Mouse (Mus musculus): ENCODE measurements at regions not wholly inside any gene's neighbourhood (a gene's known extent, or its start where the extent isn't known, plus 50 kb on each side); places are given as distances from the start of the nearest gene placed in this dataset.

DNA sequence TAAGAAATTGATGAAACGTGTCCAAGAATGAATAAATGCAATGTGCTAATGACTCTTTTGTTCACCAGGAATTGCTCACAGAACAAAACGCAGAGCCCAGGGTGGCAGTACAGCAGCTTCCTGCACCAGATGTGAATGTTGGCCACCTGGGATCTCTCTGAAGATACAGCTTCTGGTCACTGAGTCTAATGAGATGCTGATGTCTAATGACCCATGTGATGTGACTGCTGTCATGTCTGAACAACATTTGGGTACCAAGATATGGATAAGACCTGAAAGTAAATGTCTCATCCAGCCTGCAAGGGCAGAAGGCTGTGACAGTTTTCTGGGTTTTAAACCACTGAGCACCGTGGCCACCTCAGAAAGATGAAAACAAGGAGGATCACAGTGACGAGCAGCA lies 252.1 kb upstream of the Actbl2 start:
- Histone ChIP-seq H3K9ac (ENCODE audit: low read depth, low read length) (no peak overlapping the region), H3K4me1 (ENCODE audit: control insufficient read depth, low read depth, low read length) (no peaks in the 10 kb centered on the region), H3K27me3 (ENCODE audit: control insufficient read depth, insufficient read depth, low read depth, low read length) (no peaks in the 10 kb centered on the region), H3K36me3 (ENCODE audit: control insufficient read depth, insufficient read depth) (no peaks in the 10 kb centered on the region), H3K9me3 (replicated peaks; ENCODE audit: control insufficient read depth, low read length) (no peaks in the 10 kb centered on the region), H3K4me2 (ENCODE audit: low read depth, low read length) (no peak overlapping the region), H3K4me3 (ENCODE audit: low read depth, low read length) (no peak overlapping the region), H3K27ac (ENCODE audit: low read length) (no peak overlapping the region)
- no peak for ATAC-seq (ENCODE audit: low read depth)
- 56% methylated on average over 4 of the region's 4 CpGs for WGBS (ENCODE audit: insufficient replicate concordance)

DNA sequence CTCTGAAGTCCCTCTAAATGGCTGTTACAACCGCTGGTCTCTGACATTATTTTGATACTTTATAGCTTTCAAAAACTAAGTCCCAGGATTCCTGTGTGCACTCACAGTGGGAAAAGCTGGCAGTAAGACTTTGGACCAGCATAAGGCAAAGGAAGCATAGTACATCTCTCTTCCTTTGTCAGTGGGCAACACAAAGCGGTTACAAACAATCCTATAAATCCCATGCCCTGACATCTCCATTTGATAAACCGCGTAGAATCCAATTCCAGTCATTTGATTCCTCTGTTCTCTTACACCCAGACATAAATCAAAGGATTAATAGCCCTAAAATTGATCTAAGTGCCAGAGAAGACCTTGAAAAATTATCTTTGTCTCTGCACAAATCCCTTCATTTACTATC lies 240.7 kb upstream of the Actbl2 start:
- H3K9me3 ChIP-seq (replicated peaks; ENCODE audit: control insufficient read depth, low read length): no peaks in the 10 kb centered on the region
- no peak overlapping the region for H3K4me2 ChIP-seq (ENCODE audit: low read depth, low read length)
- no peak overlapping the region for H3K9ac ChIP-seq (ENCODE audit: low read depth, low read length)
- H3K27me3 ChIP-seq (ENCODE audit: control insufficient read depth, insufficient read depth, low read depth, low read length): no peaks in the 10 kb centered on the region
- no peak overlapping the region for H3K27ac ChIP-seq (ENCODE audit: low read length)
- WGBS (ENCODE audit: insufficient replicate concordance): 64% methylated on average over 4 of the region's 4 CpGs
- no peaks in the 10 kb centered on the region for H3K36me3 ChIP-seq (ENCODE audit: control insufficient read depth, insufficient read depth)
- no peaks in the 10 kb centered on the region for H3K4me1 ChIP-seq (ENCODE audit: control insufficient read depth, low read depth, low read length)
- ATAC-seq (ENCODE audit: low read depth): no peak
- no peak overlapping the region for H3K4me3 ChIP-seq (ENCODE audit: low read depth, low read length)

DNA sequence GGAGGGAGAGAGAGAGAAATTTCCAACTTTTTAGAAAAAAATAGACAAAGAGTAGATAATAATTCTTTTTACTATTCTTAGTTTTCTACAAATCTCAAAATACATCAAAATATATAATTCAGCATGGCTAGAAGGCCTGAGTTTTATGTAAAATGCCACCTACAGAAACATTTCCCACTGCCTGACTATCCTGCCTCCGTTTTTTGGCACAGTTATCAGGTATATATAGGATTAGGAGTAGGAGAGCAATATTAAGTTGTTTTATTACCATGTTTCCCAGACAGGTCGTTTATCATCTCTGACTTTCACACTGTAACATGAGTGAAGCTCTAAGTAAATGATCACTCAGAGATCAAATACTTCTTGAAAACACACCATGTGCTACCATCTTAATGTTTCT lies 224.7 kb upstream of the Actbl2 start:
- Histone ChIP-seq H3K4me2 (ENCODE audit: low read depth, low read length) (no peak overlapping the region), H3K9ac (ENCODE audit: low read depth, low read length) (no peak overlapping the region), H3K4me1 (ENCODE audit: control insufficient read depth, low read depth, low read length) (no peaks in the 10 kb centered on the region), H3K27ac (ENCODE audit: low read length) (no peak overlapping the region), H3K36me3 (ENCODE audit: control insufficient read depth, insufficient read depth) (no peaks in the 10 kb centered on the region), H3K27me3 (ENCODE audit: control insufficient read depth, insufficient read depth, low read depth, low read length) (no peaks in the 10 kb centered on the region), H3K4me3 (ENCODE audit: low read depth, low read length) (no peak overlapping the region), H3K9me3 (replicated peaks; ENCODE audit: control insufficient read depth, low read length) (no peaks in the 10 kb centered on the region)
- 30% methylated on average over 2 of the region's 2 CpGs for WGBS (ENCODE audit: insufficient replicate concordance)
- no peak for ATAC-seq (ENCODE audit: low read depth)

DNA sequence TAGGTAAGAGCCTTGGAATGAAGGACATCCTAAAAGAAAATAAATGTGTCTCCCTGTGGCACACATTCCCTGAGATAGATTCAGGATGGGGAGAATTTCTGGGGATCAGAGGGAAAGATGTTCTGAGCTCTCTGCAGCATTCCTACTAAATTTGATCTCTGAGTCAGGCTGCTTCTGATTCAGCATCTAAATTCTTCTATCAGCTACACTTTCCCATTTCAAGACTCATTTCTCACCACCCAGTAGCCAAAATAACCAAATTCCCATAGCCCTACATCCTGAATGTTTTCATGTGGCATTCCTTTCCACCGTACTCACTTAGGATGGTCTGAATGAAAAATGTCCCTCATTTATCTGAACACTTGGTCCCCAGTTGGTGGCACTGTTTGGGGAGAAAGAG lies 223.2 kb upstream of the Actbl2 start:
- H3K4me1 ChIP-seq (ENCODE audit: control insufficient read depth, low read depth, low read length): no peaks in the 10 kb centered on the region
- 65% methylated on average over 1 of the region's 1 CpGs for WGBS (ENCODE audit: insufficient replicate concordance)
- no peak overlapping the region for H3K27ac ChIP-seq (ENCODE audit: low read length)
- no peak overlapping the region for H3K4me2 ChIP-seq (ENCODE audit: low read depth, low read length)
- H3K4me3 ChIP-seq (ENCODE audit: low read depth, low read length): no peak overlapping the region
- ATAC-seq (ENCODE audit: low read depth): no peak
- no peak overlapping the region for H3K9ac ChIP-seq (ENCODE audit: low read depth, low read length)
- H3K9me3 ChIP-seq (replicated peaks; ENCODE audit: control insufficient read depth, low read length): no peaks in the 10 kb centered on the region
- H3K27me3 ChIP-seq (ENCODE audit: control insufficient read depth, insufficient read depth, low read depth, low read length): no peaks in the 10 kb centered on the region
- H3K36me3 ChIP-seq (ENCODE audit: control insufficient read depth, insufficient read depth): no peaks in the 10 kb centered on the region

DNA sequence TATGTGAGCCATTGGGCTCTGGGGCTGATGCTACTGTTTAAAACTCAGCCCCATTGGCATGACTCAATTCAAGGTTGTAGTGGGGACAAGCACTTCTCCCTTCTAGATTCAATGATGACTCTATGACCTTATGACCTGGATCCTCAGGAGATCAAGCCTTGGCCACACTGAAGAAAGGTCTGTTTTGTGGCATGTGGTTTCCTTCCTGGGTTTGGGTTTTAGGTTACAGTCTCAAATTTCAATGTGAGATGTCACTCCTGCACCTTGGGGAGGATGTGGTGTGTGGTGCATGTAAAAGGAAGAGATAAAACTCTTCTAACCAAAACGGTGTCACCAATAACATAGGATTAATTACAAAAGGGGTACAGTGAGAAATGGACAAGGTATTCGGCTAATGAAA lies 211.2 kb upstream of the Actbl2 start:
- H3K27ac ChIP-seq (ENCODE audit: low read length): no peak overlapping the region
- ATAC-seq (ENCODE audit: low read depth): no peak
- H3K4me1 ChIP-seq (ENCODE audit: control insufficient read depth, low read depth, low read length): 0 out of 2 replicates have a peak, but pooled peaks cover 3% of the 10 kb centered on the region
- no peak overlapping the region for H3K9ac ChIP-seq (ENCODE audit: low read depth, low read length)
- H3K4me3 ChIP-seq (ENCODE audit: low read depth, low read length): no peak overlapping the region
- no peaks in the 10 kb centered on the region for H3K9me3 ChIP-seq (replicated peaks; ENCODE audit: control insufficient read depth, low read length)
- no peaks in the 10 kb centered on the region for H3K36me3 ChIP-seq (ENCODE audit: control insufficient read depth, insufficient read depth)
- WGBS (ENCODE audit: insufficient replicate concordance): 8% methylated on average over 2 of the region's 2 CpGs
- H3K4me2 ChIP-seq (ENCODE audit: low read depth, low read length): no peak overlapping the region
- no peaks in the 10 kb centered on the region for H3K27me3 ChIP-seq (ENCODE audit: control insufficient read depth, insufficient read depth, low read depth, low read length)

DNA sequence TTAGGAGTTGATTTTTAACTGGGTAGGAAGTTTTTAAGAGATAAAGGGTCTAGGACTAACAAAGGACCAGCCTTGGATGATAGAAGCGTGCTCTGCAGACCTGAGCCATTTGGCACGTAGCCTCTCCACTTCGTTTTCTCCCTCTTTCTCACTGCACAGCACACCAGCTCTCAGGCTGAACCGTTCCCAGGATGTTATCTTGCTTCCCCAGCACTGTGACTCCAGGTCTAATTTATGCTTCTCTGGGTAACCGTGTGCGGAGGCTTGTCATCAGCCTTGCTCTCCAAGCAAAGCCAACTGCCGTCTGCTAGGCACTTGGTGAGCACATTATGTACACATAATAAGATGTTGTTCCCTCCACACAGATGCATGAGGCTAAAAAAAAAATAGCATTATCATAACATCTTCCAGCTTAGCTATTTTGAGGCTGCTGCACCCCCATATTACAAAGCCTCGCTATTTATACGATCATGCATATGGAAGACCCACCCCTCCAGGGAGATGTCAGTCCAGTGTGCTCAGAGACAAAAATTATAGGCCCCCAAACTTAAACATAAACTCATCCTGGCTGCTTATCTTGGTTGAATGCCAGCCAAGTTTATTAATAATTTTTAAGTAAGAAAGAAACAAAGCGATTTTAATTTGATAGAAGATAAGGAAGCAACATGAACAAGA lies 210.3 kb upstream of the Actbl2 start:
- Histone ChIP-seq H3K4me3 (ENCODE audit: low read depth, low read length) (no peak overlapping the region), H3K36me3 (ENCODE audit: control insufficient read depth, insufficient read depth) (no peaks in the 10 kb centered on the region), H3K9me3 (replicated peaks; ENCODE audit: control insufficient read depth, low read length) (no peaks in the 10 kb centered on the region), H3K9ac (ENCODE audit: low read depth, low read length) (no peak overlapping the region), H3K27ac (ENCODE audit: low read length) (no peak overlapping the region), H3K4me1 (ENCODE audit: control insufficient read depth, low read depth, low read length) (0 out of 2 replicates have a peak, but pooled peaks cover 3% of the 10 kb centered on the region), H3K27me3 (ENCODE audit: control insufficient read depth, insufficient read depth, low read depth, low read length) (no peaks in the 10 kb centered on the region), H3K4me2 (ENCODE audit: low read depth, low read length) (no peak overlapping the region)
- ATAC-seq (ENCODE audit: low read depth): peak; percentile 58
- WGBS (ENCODE audit: insufficient replicate concordance): 11% methylated on average over 10 of the region's 10 CpGs

DNA sequence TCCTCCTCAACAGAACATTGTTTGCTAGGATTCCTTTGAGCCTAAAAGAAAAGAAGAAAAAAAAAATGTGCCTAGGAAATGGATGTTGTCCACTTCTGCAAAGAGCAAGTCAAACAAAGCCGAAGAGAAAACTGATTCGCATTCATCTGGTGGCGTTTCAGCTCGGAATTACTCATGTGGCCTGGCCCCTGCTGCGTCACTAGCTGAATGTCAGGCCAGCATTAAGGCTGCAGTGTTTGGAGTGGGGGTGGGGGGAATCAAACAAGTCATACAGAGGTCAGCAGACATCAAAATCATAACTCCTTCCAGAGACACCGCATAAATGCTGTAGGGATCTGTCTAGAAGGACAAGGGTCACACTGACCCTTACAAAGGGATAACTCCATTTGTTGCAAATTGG lies 204.7 kb upstream of the Actbl2 start:
- no peak overlapping the region for H3K4me2 ChIP-seq (ENCODE audit: low read depth, low read length)
- H3K27me3 ChIP-seq (ENCODE audit: control insufficient read depth, insufficient read depth, low read depth, low read length): no peaks in the 10 kb centered on the region
- no peak for ATAC-seq (ENCODE audit: low read depth)
- no peak overlapping the region for H3K27ac ChIP-seq (ENCODE audit: low read length)
- 40% methylated on average over 6 of the region's 6 CpGs for WGBS (ENCODE audit: insufficient replicate concordance)
- H3K4me1 ChIP-seq (ENCODE audit: control insufficient read depth, low read depth, low read length): no peaks in the 10 kb centered on the region
- no peaks in the 10 kb centered on the region for H3K9me3 ChIP-seq (replicated peaks; ENCODE audit: control insufficient read depth, low read length)
- no peak overlapping the region for H3K9ac ChIP-seq (ENCODE audit: low read depth, low read length)
- H3K36me3 ChIP-seq (ENCODE audit: control insufficient read depth, insufficient read depth): no peaks in the 10 kb centered on the region
- no peak overlapping the region for H3K4me3 ChIP-seq (ENCODE audit: low read depth, low read length)

DNA sequence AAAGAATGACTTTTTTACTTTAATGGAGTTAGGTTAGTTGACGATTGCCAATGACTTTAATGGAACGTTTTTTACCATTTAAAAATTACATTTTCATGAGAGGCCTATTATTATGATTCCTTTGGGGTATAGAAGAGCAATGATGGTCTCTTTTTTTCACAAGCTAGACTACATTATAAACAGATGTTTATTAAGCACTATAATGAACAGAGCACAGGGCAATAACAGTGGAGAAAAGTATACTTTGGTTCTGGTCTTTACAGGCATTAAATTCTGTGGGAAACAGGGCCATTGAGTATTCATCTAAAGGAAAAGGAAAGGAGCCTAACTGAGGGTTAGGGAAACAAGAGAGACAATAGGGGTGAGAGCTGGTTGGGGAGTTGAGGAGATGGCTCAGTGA lies 199.0 kb upstream of the Actbl2 start:
- H3K36me3 ChIP-seq (ENCODE audit: control insufficient read depth, insufficient read depth): no peaks in the 10 kb centered on the region
- no peak overlapping the region for H3K4me3 ChIP-seq (ENCODE audit: low read depth, low read length)
- ATAC-seq (ENCODE audit: low read depth): no peak
- no peaks in the 10 kb centered on the region for H3K4me1 ChIP-seq (ENCODE audit: control insufficient read depth, low read depth, low read length)
- WGBS (ENCODE audit: insufficient replicate concordance): 61% methylated on average over 2 of the region's 2 CpGs
- H3K9ac ChIP-seq (ENCODE audit: low read depth, low read length): no peak overlapping the region
- H3K27me3 ChIP-seq (ENCODE audit: control insufficient read depth, insufficient read depth, low read depth, low read length): no peaks in the 10 kb centered on the region
- no peaks in the 10 kb centered on the region for H3K9me3 ChIP-seq (replicated peaks; ENCODE audit: control insufficient read depth, low read length)
- no peak overlapping the region for H3K4me2 ChIP-seq (ENCODE audit: low read depth, low read length)
- no peak overlapping the region for H3K27ac ChIP-seq (ENCODE audit: low read length)

DNA sequence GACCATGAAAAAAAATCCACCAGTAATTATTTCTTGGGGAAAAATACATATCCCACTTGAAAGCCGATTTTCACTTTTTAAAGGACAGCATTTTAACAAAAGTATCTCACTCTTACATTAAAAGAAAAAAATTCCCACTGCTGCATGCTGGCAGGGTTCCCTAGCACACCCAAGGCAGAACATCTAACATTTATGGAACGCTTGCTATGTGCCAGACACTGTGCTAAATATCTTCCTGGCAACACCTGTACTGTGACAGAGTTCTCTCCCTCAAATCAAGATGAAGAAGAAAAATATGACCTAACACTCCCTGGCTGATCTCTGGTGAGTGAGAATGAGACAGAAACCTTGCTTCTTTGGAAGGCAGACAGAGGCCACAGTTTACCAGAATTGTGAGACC lies 167.1 kb upstream of the Actbl2 start:
- Histone ChIP-seq H3K9ac (ENCODE audit: low read depth, low read length) (no peak overlapping the region), H3K27ac (ENCODE audit: low read length) (no peak overlapping the region), H3K4me1 (ENCODE audit: control insufficient read depth, low read depth, low read length) (no peaks in the 10 kb centered on the region), H3K36me3 (ENCODE audit: control insufficient read depth, insufficient read depth) (no peaks in the 10 kb centered on the region), H3K4me3 (ENCODE audit: low read depth, low read length) (no peak overlapping the region), H3K9me3 (replicated peaks; ENCODE audit: control insufficient read depth, low read length) (no peaks in the 10 kb centered on the region), H3K4me2 (ENCODE audit: low read depth, low read length) (no peak overlapping the region), H3K27me3 (ENCODE audit: control insufficient read depth, insufficient read depth, low read depth, low read length) (no peaks in the 10 kb centered on the region)
- WGBS (ENCODE audit: insufficient replicate concordance): 44% methylated on average over 2 of the region's 2 CpGs
- no peak for ATAC-seq (ENCODE audit: low read depth)
